Mouse (Mus musculus): Measurements from ENCODE around the gene Atp8a2. TPM values are rescaled to one million over a fixed set of nuclear protein-coding genes. Genes with fewer than 3 reads are reported as not detected.

Atp8a2 gene
- polyA plus RNA-seq, 1 experiment from 2014 or later, result 0.25 TPM

- ATAC-seq (no peak), DNase-seq (ENCODE audit: low spot score) (no peak)
- H3K9me3 ChIP-seq (ENCODE audit: low read length), result no peaks in the 10 kb centered on the region
- H3K4me2 ChIP-seq (replicated peaks; ENCODE audit: low read depth, low read length), result no peak overlapping the region
- TF ChIP-seq CTCF (IDR thresholded peaks at IDR 0.05) (no peak), EP300 (IDR thresholded peaks at IDR 0.05) (no peak)
- WGBS, result 35% methylated on average over 7 of the region's 7 CpGs
- no peak overlapping the region for H3K9ac ChIP-seq (replicated peaks; ENCODE audit: low read depth)
- no peaks in the 10 kb centered on the region for H3K27me3 ChIP-seq (replicated peaks; ENCODE audit: insufficient read depth, low read length)
- H3K4me3 ChIP-seq (ENCODE audit: low read depth, low read length), result no peak overlapping the region
- H3K36me3 ChIP-seq (ENCODE audit: insufficient read depth, low read length), result no peaks in the 10 kb centered on the region
- H3K4me1 ChIP-seq (ENCODE audit: insufficient read depth, low read depth, low read length), result no peaks in the 10 kb centered on the region
- no peak overlapping the region for H3K27ac ChIP-seq (ENCODE audit: low read length)
Observed at GRCm38 (mm10) chr14:59638906-59639703, 557.9 kb downstream of the Atp8a2 start.

GRCm38 (mm10) chr14:59633988-59634387 is 563.0 kb downstream of the Atp8a2 start:
- Histone ChIP-seq H3K27ac (ENCODE audit: low read length) (no peak overlapping the region), H3K4me2 (replicated peaks; ENCODE audit: low read depth, low read length) (no peak overlapping the region), H3K27me3 (replicated peaks; ENCODE audit: insufficient read depth, low read length) (no peaks in the 10 kb centered on the region), H3K4me3 (ENCODE audit: low read depth, low read length) (no peak overlapping the region), H3K9me3 (ENCODE audit: low read length) (no peaks in the 10 kb centered on the region), H3K4me1 (ENCODE audit: insufficient read depth, low read depth, low read length) (no peaks in the 10 kb centered on the region), H3K36me3 (ENCODE audit: insufficient read depth, low read length) (no peaks in the 10 kb centered on the region), H3K9ac (replicated peaks; ENCODE audit: low read depth) (no peak overlapping the region)
- TF ChIP-seq CTCF (IDR thresholded peaks at IDR 0.05), result no peak
- DNase-seq (ENCODE audit: low spot score), result no peak
- no peak for ATAC-seq
- 75% methylated on average over 9 of the region's 9 CpGs for WGBS

DNA sequence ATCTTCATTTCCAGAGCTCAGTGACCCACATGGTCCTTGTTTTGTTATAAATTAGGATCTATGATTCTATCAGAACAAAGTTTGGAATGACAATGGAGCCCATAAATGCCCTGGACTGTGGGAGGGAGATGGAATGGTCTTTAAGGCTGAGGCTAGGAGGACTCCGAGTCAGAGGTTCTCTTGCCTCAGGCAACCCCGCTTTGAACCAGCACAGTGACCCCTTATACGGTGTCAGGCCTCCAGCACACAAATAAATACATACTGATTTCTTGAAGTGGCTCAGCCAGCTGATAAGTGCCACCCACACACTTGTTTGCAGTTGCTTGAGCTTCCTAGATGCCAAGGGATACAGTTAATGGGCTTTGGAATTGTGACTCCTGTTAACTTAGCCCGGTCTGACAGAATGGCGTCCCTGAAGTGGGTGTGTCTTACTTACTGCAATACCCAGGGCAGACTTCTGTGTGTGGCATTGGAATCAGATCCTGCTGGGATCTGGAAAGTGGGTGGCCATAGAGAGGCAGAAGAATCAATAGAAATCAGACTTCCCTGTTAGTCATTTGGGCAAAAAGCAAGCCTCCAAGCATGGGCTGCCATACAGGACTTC is 563.6 kb downstream of the Atp8a2 start:
- no peak for DNase-seq (ENCODE audit: low spot score)
- Histone ChIP-seq H3K9ac (replicated peaks; ENCODE audit: low read depth) (no peak overlapping the region), H3K27me3 (replicated peaks; ENCODE audit: insufficient read depth, low read length) (no peaks in the 10 kb centered on the region), H3K36me3 (ENCODE audit: insufficient read depth, low read length) (no peaks in the 10 kb centered on the region), H3K4me2 (replicated peaks; ENCODE audit: low read depth, low read length) (no peak overlapping the region), H3K4me1 (ENCODE audit: insufficient read depth, low read depth, low read length) (no peaks in the 10 kb centered on the region), H3K27ac (ENCODE audit: low read length) (no peak overlapping the region), H3K9me3 (ENCODE audit: low read length) (no peaks in the 10 kb centered on the region), H3K4me3 (ENCODE audit: low read depth, low read length) (no peak overlapping the region)
- TF ChIP-seq EP300 (IDR thresholded peaks at IDR 0.05), result no peak
- TF ChIP-seq CTCF (IDR thresholded peaks at IDR 0.05), result no peak
- no peak for ATAC-seq
- 62% methylated on average over 5 of the region's 5 CpGs for WGBS

DNA sequence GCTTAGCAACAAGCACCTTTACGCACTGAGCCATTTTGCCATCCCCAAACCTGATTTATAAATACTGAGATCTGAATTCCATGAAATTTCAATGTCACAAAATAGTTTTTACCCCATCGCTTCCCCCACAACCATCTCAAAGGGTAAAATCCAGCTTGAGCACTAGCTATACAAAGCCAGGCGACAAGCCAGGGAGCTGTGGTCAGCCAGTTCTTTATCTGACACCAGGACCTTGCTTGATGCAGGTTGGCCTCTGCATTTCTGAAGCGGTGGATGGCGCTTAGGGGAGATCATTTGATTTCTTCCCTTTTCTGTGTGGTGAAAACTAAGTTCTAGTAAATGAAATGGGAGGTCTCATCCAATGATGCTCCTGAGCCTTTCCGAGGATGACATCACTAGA is 564.9 kb downstream of the Atp8a2 start:
- WGBS, result 83% methylated on average over 6 of the region's 6 CpGs
- Histone ChIP-seq H3K4me2 (replicated peaks; ENCODE audit: low read depth, low read length) (no peak overlapping the region), H3K9ac (replicated peaks; ENCODE audit: low read depth) (no peak overlapping the region), H3K36me3 (ENCODE audit: insufficient read depth, low read length) (no peaks in the 10 kb centered on the region), H3K4me1 (ENCODE audit: insufficient read depth, low read depth, low read length) (no peaks in the 10 kb centered on the region), H3K27me3 (replicated peaks; ENCODE audit: insufficient read depth, low read length) (no peaks in the 10 kb centered on the region), H3K27ac (ENCODE audit: low read length) (no peak overlapping the region), H3K4me3 (ENCODE audit: low read depth, low read length) (no peak overlapping the region), H3K9me3 (ENCODE audit: low read length) (no peaks in the 10 kb centered on the region)
- TF ChIP-seq EP300 (IDR thresholded peaks at IDR 0.05) (no peak), CTCF (IDR thresholded peaks at IDR 0.05) (no peak)
- DNase-seq (ENCODE audit: low spot score) (no peak), ATAC-seq (no peak)

DNA sequence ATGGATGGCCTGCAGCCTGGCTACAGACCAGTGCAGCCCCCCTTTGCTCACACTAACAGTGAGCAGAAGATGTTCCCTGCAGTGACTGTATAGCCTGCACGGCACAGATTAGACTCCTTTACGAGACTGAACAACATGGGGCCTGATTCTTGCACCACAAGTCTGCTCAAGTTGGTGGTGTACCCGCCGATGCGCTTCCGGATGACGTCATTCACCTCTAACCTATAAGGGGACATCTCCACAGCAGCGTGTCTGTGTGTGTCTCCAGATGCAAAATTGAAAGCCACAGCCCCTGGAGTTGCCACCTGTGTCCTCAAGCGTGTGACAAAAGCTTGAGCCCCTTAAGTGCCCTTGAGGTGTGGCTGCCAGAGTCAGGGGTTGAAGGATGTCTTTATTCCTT is 566.9 kb downstream of the Atp8a2 start:
- no peak for DNase-seq (ENCODE audit: low spot score)
- no peaks in the 10 kb centered on the region for H3K27me3 ChIP-seq (replicated peaks; ENCODE audit: insufficient read depth, low read length)
- no peaks in the 10 kb centered on the region for H3K36me3 ChIP-seq (ENCODE audit: insufficient read depth, low read length)
- TF ChIP-seq EP300 (IDR thresholded peaks at IDR 0.05) (no peak), CTCF (IDR thresholded peaks at IDR 0.05) (no peak)
- 86% methylated on average over 9 of the region's 9 CpGs for WGBS
- H3K4me2 ChIP-seq (replicated peaks; ENCODE audit: low read depth, low read length), result no peak overlapping the region
- H3K27ac ChIP-seq (ENCODE audit: low read length), result no peak overlapping the region
- H3K4me3 ChIP-seq (ENCODE audit: low read depth, low read length), result no peak overlapping the region
- no peak overlapping the region for H3K9ac ChIP-seq (replicated peaks; ENCODE audit: low read depth)
- no peaks in the 10 kb centered on the region for H3K9me3 ChIP-seq (ENCODE audit: low read length)
- H3K4me1 ChIP-seq (ENCODE audit: insufficient read depth, low read depth, low read length), result no peaks in the 10 kb centered on the region
- ATAC-seq, result no peak

- H3K9ac ChIP-seq (replicated peaks; ENCODE audit: low read depth), result no peak overlapping the region
- DNase-seq (ENCODE audit: low spot score), result no peak
- no peaks in the 10 kb centered on the region for H3K4me1 ChIP-seq (ENCODE audit: insufficient read depth, low read depth, low read length)
- H3K36me3 ChIP-seq (ENCODE audit: insufficient read depth, low read length), result no peaks in the 10 kb centered on the region
- no peak overlapping the region for H3K27ac ChIP-seq (ENCODE audit: low read length)
- no peaks in the 10 kb centered on the region for H3K9me3 ChIP-seq (ENCODE audit: low read length)
- H3K4me3 ChIP-seq (ENCODE audit: low read depth, low read length), result no peak overlapping the region
- no peak for ATAC-seq
- no peaks in the 10 kb centered on the region for H3K27me3 ChIP-seq (replicated peaks; ENCODE audit: insufficient read depth, low read length)
- no peak for TF ChIP-seq CTCF (IDR thresholded peaks at IDR 0.05)
- TF ChIP-seq EP300 (IDR thresholded peaks at IDR 0.05), result no peak
- no peak overlapping the region for H3K4me2 ChIP-seq (replicated peaks; ENCODE audit: low read depth, low read length)
- 86% methylated on average over 15 of the region's 15 CpGs for WGBS
Observed at GRCm38 (mm10) chr14:59629308-59629707, 567.7 kb downstream of the Atp8a2 start.

Measured in lung, postnatal 0 days (tissue).